In genomic region chr14:122490441-122491328, GRCm38 (mm10) we compare ENCODE assay signal across 8 mouse cellular contexts. TPM values are rescaled to one million over a fixed set of nuclear protein-coding genes. Genes with fewer than 3 reads are reported as not detected.
DNase-seq lines count a peak whose midpoint lies in the region; ATAC-seq and TF ChIP-seq lines count a peak whose summit lies in the region.

Gm10837 (plus strand) TSS chr14:122490586.

- no peaks in the 10 kb centered on the region for H3K9me3 ChIP-seq in liver, embryonic 11.5 days (ENCODE audit: control insufficient read depth, low read length)
- H3K9me3 ChIP-seq in hindbrain, embryonic 15.5 days, result no peaks in the 10 kb centered on the region

- H3K27me3 ChIP-seq in liver, embryonic 11.5 days (replicated peaks; ENCODE audit: control insufficient read depth, insufficient read depth, low read length), result peaks cover 63% of the 10 kb centered on the region
- peaks cover 42% of the 10 kb centered on the region for H3K27me3 ChIP-seq in hindbrain, embryonic 15.5 days
- peaks cover 12% of the 10 kb centered on the region for H3K27me3 ChIP-seq in myocyte (ENCODE audit: control insufficient read depth, insufficient read depth, insufficient read length)

- TF ChIP-seq POLR2A in myocyte (IDR thresholded peaks at IDR 0.05; ENCODE audit: insufficient read length, low read depth), result no peak

- no peaks in the 10 kb centered on the region for H3K36me3 ChIP-seq in liver, embryonic 11.5 days (ENCODE audit: control insufficient read depth, insufficient read depth, low read length)
- no peaks in the 10 kb centered on the region for H3K36me3 ChIP-seq in hindbrain, embryonic 15.5 days
- H3K36me3 ChIP-seq in myocyte (ENCODE audit: control insufficient read depth, insufficient read depth), result no peaks in the 10 kb centered on the region

- H3K4me2 ChIP-seq in liver, embryonic 11.5 days, result peak within 1 kb of the TSS; percentile 50
- peak within 1 kb of the TSS; percentile 56 for H3K4me2 ChIP-seq in hindbrain, embryonic 15.5 days
- H3K4me2 ChIP-seq in myocyte (ENCODE audit: low read depth), result peak within 1 kb of the TSS; percentile 46

- H3K4me3 ChIP-seq in liver, embryonic 11.5 days (ENCODE audit: low read depth, low read length), result peak within 1 kb of the TSS; percentile 28
- H3K4me3 ChIP-seq in hindbrain, embryonic 15.5 days, result peak within 1 kb of the TSS; percentile 30
- no peak within 1 kb of the TSS for H3K4me3 ChIP-seq in myocyte

- WGBS in liver, embryonic 11.5 days, result 2% methylated on average over 51 of the region's 51 CpGs
- WGBS in hindbrain, embryonic 15.5 days, result 2% methylated on average over 51 of the region's 51 CpGs

- no peaks in the 10 kb centered on the region for H3K79me2 ChIP-seq in myocyte (ENCODE audit: control insufficient read depth, insufficient read depth)

- 0 out of 2 replicates have a peak, but pooled peaks cover 2% of the 10 kb centered on the region for H3K4me1 ChIP-seq in liver, embryonic 11.5 days (replicated peaks; ENCODE audit: control insufficient read depth, insufficient read depth, low read length)
- 0 out of 2 replicates have a peak, but pooled peaks cover 7% of the 10 kb centered on the region for H3K4me1 ChIP-seq in hindbrain, embryonic 15.5 days (replicated peaks)

- no peak within 1 kb of the TSS for H3K9ac ChIP-seq in liver, embryonic 11.5 days (ENCODE audit: low read depth, low read length)
- peak within 1 kb of the TSS; percentile 36; the same call in 1 of the 2 replicates for H3K9ac ChIP-seq in hindbrain, embryonic 15.5 days

- no peak within 1 kb of the TSS for H3K27ac ChIP-seq in liver, embryonic 11.5 days (ENCODE audit: low read depth, low read length)
- H3K27ac ChIP-seq in hindbrain, embryonic 15.5 days (replicated peaks), result peak within 1 kb of the TSS; percentile 83

- DNase-seq in liver, embryonic 11.5 days (ENCODE audit: low spot score), result peak; percentile 37
- no peak for DNase-seq in liver
- DNase-seq in urinary bladder, postnatal 4 days (ENCODE audit: low spot score in 2 of 2), result no peak
- DNase-seq in natural killer cell, adult 2 months (ENCODE audit: low spot score in 2 of 2), result no peak
- DNase-seq in adrenal gland, postnatal 25 days, result no peak

- ATAC-seq in liver, embryonic 11.5 days (replicated peaks; ENCODE audit: low FRiP score), result peak; percentile 63
- ATAC-seq in common myeloid progenitor, adult 5-6 weeks (replicated peaks; ENCODE audit: low read depth, poor library complexity, severe bottlenecking), result peak; percentile 19
- ATAC-seq in hindbrain, embryonic 15.5 days (ENCODE audit: low FRiP score, low read depth), result peak; percentile 85

- no peak within 1 kb of the TSS for H3ac ChIP-seq in myocyte (ENCODE audit: control insufficient read depth, insufficient read length)

TF ChIP-seq in myocyte, 11 proteins besides CTCF, POLR2A, EP300 and RAD21:
- TF ChIP-seq USF1 (IDR thresholded peaks at IDR 0.05; ENCODE audit: low read depth) (no peak), CEBPB (IDR thresholded peaks at IDR 0.05; ENCODE audit: insufficient read depth, poor library complexity, severe bottlenecking) (no peak), MYOD1 (IDR thresholded peaks at IDR 0.05; ENCODE audit: control insufficient read depth in 1 of 3, insufficient read length in 2 of 3, low read depth in 2 of 3) (no peak), TCF3 (IDR thresholded peaks at IDR 0.05; ENCODE audit: insufficient read length, low read depth) (no peak), MYOG (IDR thresholded peaks at IDR 0.05; ENCODE audit: control insufficient read depth in 1 of 3, insufficient read depth in 1 of 3, insufficient read length in 2 of 3, low read depth in 2 of 3) (no peak)

RNA-seq across cellular contexts. Expression of gene Gm10837, which starts in this region (rescaled TPM):
- not detected in 2 replicates for polyA plus RNA-seq in liver, embryonic 11.5 days (2014; fragmentation: Nextera tagmentation; extraction: Ambion mirVana)
- total RNA-seq in common myeloid progenitor, adult 5-6 weeks (2017), result not detected in 2 replicates
- 0.50 and 0.64 TPM in 2 replicates for polyA plus RNA-seq in hindbrain, embryonic 15.5 days (2015; fragmentation: Nextera tagmentation; extraction: Ambion mirVana)
- not detected for polyA plus RNA-seq in myocyte (2012; fragmentation: generic; extraction: Trizol)
- not detected in 2 replicates for total RNA-seq in adrenal gland, postnatal 25 days (2021)

Comparison
In these comparisons a context has a peak if more than half of its experiments do, and no peak if none do; other contexts are left out.
1. Peak in DNase-seq, ATAC-seq, H3K4me3 ChIP-seq and H3K4me2 ChIP-seq in liver, embryonic 11.5 days; RNA of the gene not detected or under 1 TPM.
2. Peak in ATAC-seq in common myeloid progenitor, adult 5-6 weeks; RNA of the gene not detected or under 1 TPM.
3. Peak in ATAC-seq, H3K4me3 ChIP-seq, H3K27ac ChIP-seq, H3K9ac ChIP-seq and H3K4me2 ChIP-seq in hindbrain, embryonic 15.5 days; RNA of the gene not detected or under 1 TPM.
4. ATAC-seq: peak in every context shown above with its lines; median percentile 85 in hindbrain, embryonic 15.5 days; 63 in liver, embryonic 11.5 days; 19 in common myeloid progenitor, adult 5-6 weeks.